Mouse (Mus musculus) thymus, adult 18-20 months (tissue): ENCODE data around the gene Abca2.
A peak's percentile ranks its signal among the peaks of the same experiment; 100 is the strongest.

Source experiments
- DNase-seq, 2 experiments: peaks; one replicate each; pipeline ENCODE4 v3.0.0; 2022; ENCODE audit warnings: mixed read lengths in 2 of 2

Gene Abca2

GRCm38 (mm10) chr2:25463630-25464029 is 35.1 kb downstream of the Abca2 start:
- no peak for DNase-seq

- no peak for DNase-seq
Observed at GRCm38 (mm10) chr2:25465256-25465655, 36.8 kb downstream of the Abca2 start.

GRCm38 (mm10) chr2:25465816-25466635 is 37.5 kb downstream of the Abca2 start:
- peak; percentile 71 to 86 for DNase-seq

- DNase-seq = no peak
Observed at GRCm38 (mm10) chr2:25467606-25468303, 39.3 kb downstream of the Abca2 start.

GRCm38 (mm10) chr2:25468962-25469915 is 40.7 kb downstream of the Abca2 start:
- DNase-seq = no peak

GRCm38 (mm10) chr2:25469969-25470368 is 41.5 kb downstream of the Abca2 start, which contains the start of gene Ptgds:
Gene Ptgds (minus strand): TSS chr2:25470046.
- no peak for DNase-seq

- no peak for DNase-seq
Observed at GRCm38 (mm10) chr2:25472550-25472949, 44.0 kb downstream of the Abca2 start.

GRCm38 (mm10) chr2:25477541-25477940 is 49.0 kb downstream of the Abca2 start:
- DNase-seq = no peak

GRCm38 (mm10) chr2:25477967-25478675 is 49.6 kb downstream of the Abca2 start:
- DNase-seq = no peak

GRCm38 (mm10) chr2:25479551-25480311 is 51.2 kb downstream of the Abca2 start:
- DNase-seq = no peak

- no peak for DNase-seq
Observed at GRCm38 (mm10) chr2:25480541-25480940, 52.0 kb downstream of the Abca2 start.

GRCm38 (mm10) chr2:25482969-25483368 is 54.5 kb downstream of the Abca2 start:
- DNase-seq = no peak

- DNase-seq = no peak
Observed at GRCm38 (mm10) chr2:25484901-25485647, 56.6 kb downstream of the Abca2 start.

- no peak for DNase-seq
Observed at GRCm38 (mm10) chr2:25487965-25488670, 59.6 kb downstream of the Abca2 start.

GRCm38 (mm10) chr2:25488671-25489068 is 60.2 kb downstream of the Abca2 start:
- no peak for DNase-seq

GRCm38 (mm10) chr2:25492988-25493387 is 64.5 kb downstream of the Abca2 start:
- no peak for DNase-seq

- DNase-seq = no peak
Observed at GRCm38 (mm10) chr2:25493476-25493961, 65.0 kb downstream of the Abca2 start, which contains the start of gene Lcn12. Gene Lcn12 (minus strand): TSS chr2:25493911.

GRCm38 (mm10) chr2:25496462-25496861 is 68.0 kb downstream of the Abca2 start:
- no peak for DNase-seq
